Mouse (Mus musculus): ENCODE measurements around the gene Xrcc4. TPM values are rescaled to one million over a fixed set of nuclear protein-coding genes. Genes with fewer than 3 reads are reported as not detected.

Gene Xrcc4
- polyA plus RNA-seq, 2 experiments: 6.2 to 10.3 TPM

- no peaks in the 10 kb centered on the region for H3K27me3 ChIP-seq (ENCODE audit: control insufficient read depth, insufficient read depth, low read length)
- no peak overlapping the region for H3K9ac ChIP-seq (ENCODE audit: low read depth, low read length, severe bottlenecking)
- H3K27ac ChIP-seq (replicated peaks; ENCODE audit: low read depth, low read length): no peak overlapping the region
- H3K4me1 ChIP-seq (ENCODE audit: control insufficient read depth, insufficient read depth, low read length): no peaks in the 10 kb centered on the region
- DNase-seq (ENCODE audit: low spot score) (no peak), ATAC-seq (ENCODE audit: low FRiP score, low read depth) (no peak)
- H3K9me3 ChIP-seq (ENCODE audit: control insufficient read depth, low read length): no peaks in the 10 kb centered on the region
- H3K4me2 ChIP-seq (replicated peaks; ENCODE audit: low read depth, low read length, severe bottlenecking): no peak overlapping the region
- no peak overlapping the region for H3K4me3 ChIP-seq (replicated peaks; ENCODE audit: low read length)
- H3K36me3 ChIP-seq (ENCODE audit: control insufficient read depth, insufficient read depth, low read length): no peaks in the 10 kb centered on the region
- no peak for TF ChIP-seq POLR2A (IDR thresholded peaks at IDR 0.05; ENCODE audit: borderline replicate concordance, extremely low read depth, insufficient read depth, insufficient read length)
- 76% methylated on average over 4 of the region's 4 CpGs for WGBS
These were observed 56.4 kb downstream of the Xrcc4 start for GRCm38 (mm10) chr13:90032977-90033376.

DNA sequence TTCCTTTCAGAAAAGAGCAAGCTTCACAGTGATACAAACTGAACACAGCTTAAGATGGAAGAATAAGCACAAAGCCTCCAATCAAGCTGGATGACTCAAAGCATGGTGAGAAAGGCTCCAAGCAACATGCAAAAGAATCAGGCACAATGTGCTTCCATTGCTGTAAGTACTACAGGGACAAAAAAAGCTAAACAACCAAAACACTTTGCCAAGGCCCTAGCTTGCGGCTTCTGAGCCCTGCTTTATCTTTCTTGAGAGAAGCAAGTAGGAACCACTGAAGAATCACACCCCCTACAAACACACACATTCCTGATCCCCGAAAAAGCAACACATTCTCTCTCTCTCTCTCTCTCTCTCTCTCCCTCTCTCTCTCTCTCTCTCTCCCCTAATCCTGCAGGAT, 56.9 kb downstream of the Xrcc4 start:
- no peak overlapping the region for H3K4me3 ChIP-seq (replicated peaks; ENCODE audit: low read length)
- H3K4me2 ChIP-seq (replicated peaks; ENCODE audit: low read depth, low read length, severe bottlenecking): no peak overlapping the region
- no peak for TF ChIP-seq POLR2A (IDR thresholded peaks at IDR 0.05; ENCODE audit: borderline replicate concordance, extremely low read depth, insufficient read depth, insufficient read length)
- no peaks in the 10 kb centered on the region for H3K27me3 ChIP-seq (ENCODE audit: control insufficient read depth, insufficient read depth, low read length)
- H3K27ac ChIP-seq (replicated peaks; ENCODE audit: low read depth, low read length): no peak overlapping the region
- WGBS: 63% methylated on average over 2 of the region's 2 CpGs
- no peak for DNase-seq (ENCODE audit: low spot score)
- no peak overlapping the region for H3K9ac ChIP-seq (ENCODE audit: low read depth, low read length, severe bottlenecking)
- no peaks in the 10 kb centered on the region for H3K36me3 ChIP-seq (ENCODE audit: control insufficient read depth, insufficient read depth, low read length)
- H3K4me1 ChIP-seq (ENCODE audit: control insufficient read depth, insufficient read depth, low read length): no peaks in the 10 kb centered on the region
- no peak for ATAC-seq (ENCODE audit: low FRiP score, low read depth)
- no peaks in the 10 kb centered on the region for H3K9me3 ChIP-seq (ENCODE audit: control insufficient read depth, low read length)

- Histone ChIP-seq H3K9ac (ENCODE audit: low read depth, low read length, severe bottlenecking) (no peak overlapping the region), H3K27ac (replicated peaks; ENCODE audit: low read depth, low read length) (no peak overlapping the region), H3K4me2 (replicated peaks; ENCODE audit: low read depth, low read length, severe bottlenecking) (no peak overlapping the region), H3K4me1 (ENCODE audit: control insufficient read depth, insufficient read depth, low read length) (no peaks in the 10 kb centered on the region), H3K27me3 (ENCODE audit: control insufficient read depth, insufficient read depth, low read length) (no peaks in the 10 kb centered on the region), H3K4me3 (replicated peaks; ENCODE audit: low read length) (no peak overlapping the region), H3K36me3 (ENCODE audit: control insufficient read depth, insufficient read depth, low read length) (no peaks in the 10 kb centered on the region), H3K9me3 (ENCODE audit: control insufficient read depth, low read length) (no peaks in the 10 kb centered on the region)
- 48% methylated on average over 3 of the region's 3 CpGs for WGBS
- TF ChIP-seq POLR2A (IDR thresholded peaks at IDR 0.05; ENCODE audit: borderline replicate concordance, extremely low read depth, insufficient read depth, insufficient read length): no peak
- ATAC-seq (ENCODE audit: low FRiP score, low read depth): no peak
- no peak for DNase-seq (ENCODE audit: low spot score)
These were observed 58.5 kb downstream of the Xrcc4 start for GRCm38 (mm10) chr13:90030911-90031310.

- TF ChIP-seq POLR2A (IDR thresholded peaks at IDR 0.05; ENCODE audit: borderline replicate concordance, extremely low read depth, insufficient read depth, insufficient read length): no peak
- no peaks in the 10 kb centered on the region for H3K36me3 ChIP-seq (ENCODE audit: control insufficient read depth, insufficient read depth, low read length)
These were observed 76.8 kb downstream of the Xrcc4 start for GRCm38 (mm10) chr13:90012620-90013019.

GRCm38 (mm10) chr13:90012198-90012597, 77.2 kb downstream of the Xrcc4 start:
- no peak for DNase-seq (ENCODE audit: low spot score)
- Histone ChIP-seq H3K27me3 (ENCODE audit: control insufficient read depth, insufficient read depth, low read length) (no peaks in the 10 kb centered on the region), H3K4me2 (replicated peaks; ENCODE audit: low read depth, low read length, severe bottlenecking) (no peak overlapping the region), H3K4me3 (replicated peaks; ENCODE audit: low read length) (no peak overlapping the region), H3K36me3 (ENCODE audit: control insufficient read depth, insufficient read depth, low read length) (no peaks in the 10 kb centered on the region), H3K4me1 (ENCODE audit: control insufficient read depth, insufficient read depth, low read length) (no peaks in the 10 kb centered on the region), H3K9ac (ENCODE audit: low read depth, low read length, severe bottlenecking) (no peak overlapping the region), H3K9me3 (ENCODE audit: control insufficient read depth, low read length) (no peaks in the 10 kb centered on the region), H3K27ac (replicated peaks; ENCODE audit: low read depth, low read length) (no peak overlapping the region)
- TF ChIP-seq POLR2A (IDR thresholded peaks at IDR 0.05; ENCODE audit: borderline replicate concordance, extremely low read depth, insufficient read depth, insufficient read length): no peak
- no peak for ATAC-seq (ENCODE audit: low FRiP score, low read depth)
- 57% methylated on average over 8 of the region's 8 CpGs for WGBS

More at GRCm38 (mm10) chr13:90012620-90013019, 76.8 kb downstream of the Xrcc4 start:
- WGBS: 35% methylated on average over 3 of the region's 3 CpGs
- Histone ChIP-seq H3K4me3 (replicated peaks; ENCODE audit: low read length) (no peak overlapping the region), H3K4me2 (replicated peaks; ENCODE audit: low read depth, low read length, severe bottlenecking) (no peak overlapping the region), H3K9ac (ENCODE audit: low read depth, low read length, severe bottlenecking) (no peak overlapping the region), H3K9me3 (ENCODE audit: control insufficient read depth, low read length) (no peaks in the 10 kb centered on the region), H3K4me1 (ENCODE audit: control insufficient read depth, insufficient read depth, low read length) (no peaks in the 10 kb centered on the region), H3K27me3 (ENCODE audit: control insufficient read depth, insufficient read depth, low read length) (no peaks in the 10 kb centered on the region), H3K27ac (replicated peaks; ENCODE audit: low read depth, low read length) (no peak overlapping the region)
- no peak for DNase-seq (ENCODE audit: low spot score)
- no peak for ATAC-seq (ENCODE audit: low FRiP score, low read depth)

GRCm38 (mm10) chr13:90011129-90011528, 78.3 kb downstream of the Xrcc4 start:
- no peak for ATAC-seq (ENCODE audit: low FRiP score, low read depth)
- Histone ChIP-seq H3K36me3 (ENCODE audit: control insufficient read depth, insufficient read depth, low read length) (no peaks in the 10 kb centered on the region), H3K9me3 (ENCODE audit: control insufficient read depth, low read length) (no peaks in the 10 kb centered on the region), H3K9ac (ENCODE audit: low read depth, low read length, severe bottlenecking) (no peak overlapping the region), H3K4me2 (replicated peaks; ENCODE audit: low read depth, low read length, severe bottlenecking) (no peak overlapping the region), H3K27ac (replicated peaks; ENCODE audit: low read depth, low read length) (no peak overlapping the region), H3K4me1 (ENCODE audit: control insufficient read depth, insufficient read depth, low read length) (no peaks in the 10 kb centered on the region), H3K27me3 (ENCODE audit: control insufficient read depth, insufficient read depth, low read length) (no peaks in the 10 kb centered on the region), H3K4me3 (replicated peaks; ENCODE audit: low read length) (no peak overlapping the region)
- WGBS: 76% methylated on average over 8 of the region's 8 CpGs
- no peak for DNase-seq (ENCODE audit: low spot score)
- no peak for TF ChIP-seq POLR2A (IDR thresholded peaks at IDR 0.05; ENCODE audit: borderline replicate concordance, extremely low read depth, insufficient read depth, insufficient read length)
